8 mouse cellular contexts compared by ENCODE assay signal in genomic region chr1:134559976-134560375, GRCm38 (mm10). TPM values are rescaled to one million over a fixed set of nuclear protein-coding genes. Genes with fewer than 3 reads are reported as not detected.
A peak's percentile ranks its signal among the peaks of the same experiment; 100 is the strongest.
DNase-seq lines count a peak whose midpoint lies in the region; ATAC-seq lines count a peak whose summit lies in the region.

Gene Kdm5b (plus strand): TSS chr1:134560171.

- peak within 1 kb of the TSS; percentile 100 for H3K9ac ChIP-seq in hindbrain, embryonic 13.5 days

- peak within 1 kb of the TSS; percentile 78 for H3K4me2 ChIP-seq in hindbrain, embryonic 13.5 days

- WGBS in hindbrain, embryonic 13.5 days, result under 1% methylated on average over 34 of the region's 34 CpGs

- peak within 1 kb of the TSS; percentile 100 for H3K4me3 ChIP-seq in hindbrain, embryonic 13.5 days

- H3K9me3 ChIP-seq in hindbrain, embryonic 13.5 days, result no peaks in the 10 kb centered on the region

- H3K36me3 ChIP-seq in hindbrain, embryonic 13.5 days, result no peaks in the 10 kb centered on the region

- H3K27ac ChIP-seq in hindbrain, embryonic 13.5 days, result peak within 1 kb of the TSS; percentile 97

- no peak; the same call in 1 of the 2 replicates for ATAC-seq in hindbrain, embryonic 13.5 days (ENCODE audit: low FRiP score)

- peak; percentile 91 for DNase-seq in NIH3T3 (ENCODE audit: low read depth)
- peak; percentile 95 for DNase-seq in cerebellum, postnatal 25 days
- DNase-seq in frontal cortex, postnatal 25 days (ENCODE audit: low spot score in 2 of 2), result peak; percentile 81 to 84
- DNase-seq in layer of hippocampus, postnatal 25 days (ENCODE audit: extremely low spot score in 1 of 2, low spot score in 1 of 2), result peak; percentile 89
- DNase-seq in lung, postnatal 25 days (ENCODE audit: low spot score), result peak; percentile 93
- peak; percentile 88 for DNase-seq in retina, embryonic 14.5 days (ENCODE audit: low spot score)
- DNase-seq in thymus, postnatal 4 days, result peak; percentile 97

- peaks cover 46% of the 10 kb centered on the region for H3K4me1 ChIP-seq in hindbrain, embryonic 13.5 days (replicated peaks)

- H3K27me3 ChIP-seq in hindbrain, embryonic 13.5 days, result no peaks in the 10 kb centered on the region

RNA-seq across cellular contexts. Expression of gene Kdm5b, which starts in this region (rescaled TPM):
- 99.4 and 103 TPM in 2 replicates for polyA plus RNA-seq in hindbrain, embryonic 13.5 days (2015; fragmentation: Nextera tagmentation; extraction: Ambion mirVana)
- 10 to 100 TPM; 71.1 to 75.3 TPM for total RNA-seq in layer of hippocampus, postnatal 25 days (2021)
